Mouse (Mus musculus): ENCODE data around the gene Thsd7b. TPM values are rescaled to one million over a fixed set of nuclear protein-coding genes. Genes with fewer than 3 reads are reported as not detected.

Gene Thsd7b
- total RNA-seq, 1 experiment = 0.18 TPM

DNA sequence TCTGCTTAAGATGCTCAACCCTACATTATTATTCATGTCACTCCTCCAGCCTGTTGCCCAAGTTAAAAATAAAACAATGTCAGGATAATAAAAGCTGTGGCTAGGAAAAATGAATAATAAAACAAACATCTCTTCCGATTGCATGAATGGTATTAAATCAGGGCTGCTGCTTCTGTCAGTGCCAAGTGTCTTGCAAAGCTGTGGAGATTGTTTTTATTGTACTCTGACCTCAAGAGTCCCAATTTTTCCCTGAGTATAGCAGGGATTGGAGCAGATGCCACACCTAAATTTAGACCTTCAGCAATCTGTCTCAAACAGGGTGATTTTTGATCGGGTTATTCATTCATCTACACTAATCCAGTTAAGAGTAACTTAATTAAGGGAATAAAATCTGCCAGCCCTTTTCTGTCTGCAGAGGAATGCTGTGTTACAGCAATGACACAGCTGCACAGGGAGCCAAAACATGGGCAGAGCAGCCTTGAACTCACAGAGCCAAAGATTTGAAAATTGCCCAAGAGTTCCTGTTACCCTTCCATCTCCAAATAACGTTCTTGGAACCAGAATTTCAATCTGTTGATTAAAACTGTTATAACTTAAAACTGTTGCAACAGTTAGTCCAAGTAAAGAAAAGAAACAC is 316.4 kb downstream of the Thsd7b start:
- Histone ChIP-seq H3K9ac (ENCODE audit: insufficient read depth, low read depth, low read length, poor library complexity, severe bottlenecking) (no peak overlapping the region), H3K27ac (ENCODE audit: insufficient read depth, low read depth, low read length, poor library complexity, severe bottlenecking) (no peak overlapping the region), H3K9me3 (ENCODE audit: control insufficient read depth, insufficient read depth, low read depth, low read length) (no peaks in the 10 kb centered on the region), H3K4me3 (ENCODE audit: insufficient read depth in 1 of 2, low read depth in 1 of 2, low read length in 2 of 2, poor library complexity in 1 of 2, severe bottlenecking in 1 of 2) (no peak overlapping the region), H3K4me1 (ENCODE audit: control insufficient read depth in 2 of 2, insufficient read depth in 2 of 2, low read length in 2 of 2, poor library complexity in 1 of 2) (no peaks in the 10 kb centered on the region), H3K36me3 (ENCODE audit: control insufficient read depth, insufficient read depth, low read length, poor library complexity, severe bottlenecking) (no peaks in the 10 kb centered on the region)
- in situ Hi-C loops (cut with MboI; ENCODE audit: low sequenced_read_pairs in 2 of 2, unreplicated experiment in 2 of 2) = no loop called here
- no peak for DNase-seq (ENCODE audit: low read depth, low spot score)
- no peak for TF ChIP-seq CHD2 (IDR thresholded peaks at IDR 0.05; ENCODE audit: low read depth, low read length)
- TF ChIP-seq ZC3H11A (IDR thresholded peaks at IDR 0.05; ENCODE audit: borderline replicate concordance, low read depth, low read length) = no peak
- no peak for TF ChIP-seq ZNF384 (IDR thresholded peaks at IDR 0.05; ENCODE audit: low read depth, low read length)
- TF ChIP-seq HCFC1 (IDR thresholded peaks at IDR 0.05; ENCODE audit: borderline replicate concordance, insufficient read depth, low read length) = no peak
- TF ChIP-seq MAFK (IDR thresholded peaks at IDR 0.05; ENCODE audit: insufficient read depth, low read depth, low read length) = no peak

DNA sequence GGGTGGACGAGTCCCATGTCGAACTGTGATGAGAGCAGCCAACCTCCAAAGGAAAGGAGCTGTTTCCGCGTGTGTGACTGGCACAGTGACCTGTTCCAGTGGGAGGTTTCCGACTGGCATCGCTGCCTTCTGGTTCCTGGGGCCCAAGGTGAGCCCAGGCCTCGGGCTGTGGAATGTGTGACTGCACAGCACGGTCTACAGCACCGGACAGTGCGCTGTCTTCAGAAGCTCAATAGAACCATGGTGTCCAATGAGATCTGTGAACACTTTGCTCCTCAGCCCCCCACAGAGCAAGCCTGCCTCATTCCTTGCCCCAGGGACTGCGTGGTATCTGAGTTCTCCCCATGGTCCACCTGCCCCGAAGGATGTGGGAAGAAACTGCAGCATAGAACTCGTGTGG is 322.3 kb downstream of the Thsd7b start:
- Histone ChIP-seq H3K4me3 (ENCODE audit: insufficient read depth in 1 of 2, low read depth in 1 of 2, low read length in 2 of 2, poor library complexity in 1 of 2, severe bottlenecking in 1 of 2) (no peak overlapping the region), H3K4me1 (ENCODE audit: control insufficient read depth in 2 of 2, insufficient read depth in 2 of 2, low read length in 2 of 2, poor library complexity in 1 of 2) (no peaks in the 10 kb centered on the region), H3K9me3 (ENCODE audit: control insufficient read depth, insufficient read depth, low read depth, low read length) (no peaks in the 10 kb centered on the region), H3K36me3 (ENCODE audit: control insufficient read depth, insufficient read depth, low read length, poor library complexity, severe bottlenecking) (no peaks in the 10 kb centered on the region), H3K27ac (ENCODE audit: insufficient read depth, low read depth, low read length, poor library complexity, severe bottlenecking) (no peak overlapping the region), H3K9ac (ENCODE audit: insufficient read depth, low read depth, low read length, poor library complexity, severe bottlenecking) (no peak overlapping the region)
- no peak for TF ChIP-seq ZC3H11A (IDR thresholded peaks at IDR 0.05; ENCODE audit: borderline replicate concordance, low read depth, low read length)
- TF ChIP-seq MAFK (IDR thresholded peaks at IDR 0.05; ENCODE audit: insufficient read depth, low read depth, low read length) = no peak
- TF ChIP-seq CHD2 (IDR thresholded peaks at IDR 0.05; ENCODE audit: low read depth, low read length) = no peak
- no peak for TF ChIP-seq HCFC1 (IDR thresholded peaks at IDR 0.05; ENCODE audit: borderline replicate concordance, insufficient read depth, low read length)
- TF ChIP-seq ZNF384 (IDR thresholded peaks at IDR 0.05; ENCODE audit: low read depth, low read length) = no peak
- DNase-seq (ENCODE audit: low read depth, low spot score) = no peak
- in situ Hi-C loops (cut with MboI; ENCODE audit: low sequenced_read_pairs in 2 of 2, unreplicated experiment in 2 of 2) = no loop called here

GRCm38 (mm10) chr1:129600933-129601332 is 327.8 kb downstream of the Thsd7b start:
- DNase-seq (ENCODE audit: low read depth, low spot score) = no peak
- no peak for TF ChIP-seq ZNF384 (IDR thresholded peaks at IDR 0.05; ENCODE audit: low read depth, low read length)
- TF ChIP-seq ZC3H11A (IDR thresholded peaks at IDR 0.05; ENCODE audit: borderline replicate concordance, low read depth, low read length) = no peak
- no peak for TF ChIP-seq HCFC1 (IDR thresholded peaks at IDR 0.05; ENCODE audit: borderline replicate concordance, insufficient read depth, low read length)
- TF ChIP-seq MAFK (IDR thresholded peaks at IDR 0.05; ENCODE audit: insufficient read depth, low read depth, low read length) = no peak
- no peak for TF ChIP-seq CHD2 (IDR thresholded peaks at IDR 0.05; ENCODE audit: low read depth, low read length)
- no peak overlapping the region for H3K4me3 ChIP-seq (ENCODE audit: insufficient read depth in 1 of 2, low read depth in 1 of 2, low read length in 2 of 2, poor library complexity in 1 of 2, severe bottlenecking in 1 of 2)
- H3K9ac ChIP-seq (ENCODE audit: insufficient read depth, low read depth, low read length, poor library complexity, severe bottlenecking) = no peak overlapping the region
- H3K36me3 ChIP-seq (ENCODE audit: control insufficient read depth, insufficient read depth, low read length, poor library complexity, severe bottlenecking) = no peaks in the 10 kb centered on the region
- H3K4me1 ChIP-seq (ENCODE audit: control insufficient read depth in 2 of 2, insufficient read depth in 2 of 2, low read length in 2 of 2, poor library complexity in 1 of 2) = no peaks in the 10 kb centered on the region
- in situ Hi-C loops (cut with MboI; ENCODE audit: low sequenced_read_pairs in 2 of 2, unreplicated experiment in 2 of 2) = no loop called here
- H3K9me3 ChIP-seq (ENCODE audit: control insufficient read depth, insufficient read depth, low read depth, low read length) = no peaks in the 10 kb centered on the region
- no peak overlapping the region for H3K27ac ChIP-seq (ENCODE audit: insufficient read depth, low read depth, low read length, poor library complexity, severe bottlenecking)

- Histone ChIP-seq H3K36me3 (ENCODE audit: control insufficient read depth, insufficient read depth, low read length, poor library complexity, severe bottlenecking) (no peaks in the 10 kb centered on the region), H3K4me3 (ENCODE audit: insufficient read depth in 1 of 2, low read depth in 1 of 2, low read length in 2 of 2, poor library complexity in 1 of 2, severe bottlenecking in 1 of 2) (no peak overlapping the region), H3K4me1 (ENCODE audit: control insufficient read depth in 2 of 2, insufficient read depth in 2 of 2, low read length in 2 of 2, poor library complexity in 1 of 2) (no peaks in the 10 kb centered on the region), H3K9me3 (ENCODE audit: control insufficient read depth, insufficient read depth, low read depth, low read length) (no peaks in the 10 kb centered on the region), H3K27ac (ENCODE audit: insufficient read depth, low read depth, low read length, poor library complexity, severe bottlenecking) (no peak overlapping the region), H3K9ac (ENCODE audit: insufficient read depth, low read depth, low read length, poor library complexity, severe bottlenecking) (no peak overlapping the region)
- TF ChIP-seq HCFC1 (IDR thresholded peaks at IDR 0.05; ENCODE audit: borderline replicate concordance, insufficient read depth, low read length) (no peak), ZNF384 (IDR thresholded peaks at IDR 0.05; ENCODE audit: low read depth, low read length) (no peak), MAFK (IDR thresholded peaks at IDR 0.05; ENCODE audit: insufficient read depth, low read depth, low read length) (no peak), CHD2 (IDR thresholded peaks at IDR 0.05; ENCODE audit: low read depth, low read length) (no peak), ZC3H11A (IDR thresholded peaks at IDR 0.05; ENCODE audit: borderline replicate concordance, low read depth, low read length) (no peak)
- in situ Hi-C loops (cut with MboI; ENCODE audit: low sequenced_read_pairs in 2 of 2, unreplicated experiment in 2 of 2) = no loop called here
- DNase-seq (ENCODE audit: low read depth, low spot score) = no peak
Measured at GRCm38 (mm10) chr1:129602284-129602683, 329.2 kb downstream of the Thsd7b start.

All from ES-E14 (cell line).